Mouse (Mus musculus) lung, embryonic 15.5 days (tissue): ENCODE data around the gene Stra6l. TPM values are rescaled to one million over a fixed set of nuclear protein-coding genes. Genes with fewer than 3 reads are reported as not detected.
A peak's percentile ranks its signal among the peaks of the same experiment; 100 is the strongest.

Source experiments
- ATAC-seq: fragments of 200-750 bp; cut with Nextera tagmentation; 2 replicates; pipeline ENCODE4 v1.8.0; 2017; ENCODE audit warnings: moderate number of reproducible peaks, borderline replicate concordance; ENCODE audit not compliant: low FRiP score, low TSS enrichment; ENCODE audit errors: extremely low read depth
- H3K27ac ChIP-seq: fragments of 300-500 bp; sonication (generic); 2 replicates; pipeline ENCODE4 v1.5.1; 2015; ENCODE audit warnings: moderate library complexity, mild to moderate bottlenecking, inconsistent platforms
- H3K27me3 ChIP-seq: fragments of 300-500 bp; sonication (generic); 2 replicates; pipeline ENCODE4 v1.6.1; 2015; ENCODE audit warnings: inconsistent platforms
- H3K36me3 ChIP-seq: fragments of 300-500 bp; sonication (generic); 2 replicates; pipeline ENCODE4 v1.6.1; 2015; ENCODE audit warnings: inconsistent platforms
- H3K4me1 ChIP-seq: fragments of 300-500 bp; sonication (generic); 2 replicates; pipeline ENCODE4 v1.6.1; 2015; ENCODE audit warnings: inconsistent platforms
- H3K4me2 ChIP-seq: fragments of 300-500 bp; sonication (generic); 2 replicates; pipeline ENCODE4 v1.6.1; 2015; ENCODE audit warnings: inconsistent platforms, mild to moderate bottlenecking, moderate library complexity
- H3K4me3 ChIP-seq: fragments of 300-500 bp; sonication (generic); 2 replicates; pipeline ENCODE4 v1.5.1; 2015; ENCODE audit warnings: mild to moderate bottlenecking, inconsistent platforms
- H3K9ac ChIP-seq: fragments of 300-500 bp; sonication (generic); 2 replicates; pipeline ENCODE4 v1.6.1; 2015; ENCODE audit warnings: inconsistent platforms
- H3K9me3 ChIP-seq: fragments of 300-500 bp; sonication (generic); 2 replicates; pipeline ENCODE4 v1.6.1; 2016; ENCODE audit warnings: inconsistent platforms
- WGBS: fragments of 180-500 bp; shearing (Covaris S2); methylation state at CpG from one replicate; pipeline ENCODE4 v1.1.7; 2015; 5-methylcytosine and 5-hydroxymethylcytosine counted together
- polyA plus RNA-seq: library from polyadenylated mRNA; unstranded; fragments of >200 nt; fragmentation: Nextera tagmentation; extraction: Ambion mirVana; gene quantifications from 2 replicates; pipeline ENCODE4 v1.2.1, GENCODE M21; 2015

Gene Stra6l
- polyA plus RNA-seq, 1 experiment from 2014 or later, result not detected

GRCm38 (mm10) chr4:45822781-45823575 is 25.5 kb upstream of the Stra6l start:
- WGBS, result 45% methylated on average over 11 of the region's 11 CpGs
- H3K4me2 ChIP-seq, result no peak overlapping the region
- H3K27ac ChIP-seq, result no peak overlapping the region
- no peak overlapping the region for H3K9ac ChIP-seq
- H3K36me3 ChIP-seq, result no peaks in the 10 kb centered on the region
- no peak for ATAC-seq
- H3K4me3 ChIP-seq, result no peak overlapping the region
- H3K4me1 ChIP-seq, result peaks cover 37% of the 10 kb centered on the region
- H3K9me3 ChIP-seq, result no peaks in the 10 kb centered on the region
- H3K27me3 ChIP-seq, result peaks cover 50% of the 10 kb centered on the region

- no peak overlapping the region for H3K9ac ChIP-seq
- H3K27me3 ChIP-seq, result peaks cover 62% of the 10 kb centered on the region
- no peak for ATAC-seq
- H3K4me3 ChIP-seq, result no peak overlapping the region
- H3K27ac ChIP-seq, result no peak overlapping the region
- H3K4me1 ChIP-seq, result peaks cover 27% of the 10 kb centered on the region
- no peaks in the 10 kb centered on the region for H3K36me3 ChIP-seq
- no peaks in the 10 kb centered on the region for H3K9me3 ChIP-seq
- 13% methylated on average over 10 of the region's 10 CpGs for whole genome bisulfite sequencing
- no peak overlapping the region for H3K4me2 ChIP-seq
These were observed 24.3 kb upstream of the Stra6l start for GRCm38 (mm10) chr4:45824049-45824760.

DNA sequence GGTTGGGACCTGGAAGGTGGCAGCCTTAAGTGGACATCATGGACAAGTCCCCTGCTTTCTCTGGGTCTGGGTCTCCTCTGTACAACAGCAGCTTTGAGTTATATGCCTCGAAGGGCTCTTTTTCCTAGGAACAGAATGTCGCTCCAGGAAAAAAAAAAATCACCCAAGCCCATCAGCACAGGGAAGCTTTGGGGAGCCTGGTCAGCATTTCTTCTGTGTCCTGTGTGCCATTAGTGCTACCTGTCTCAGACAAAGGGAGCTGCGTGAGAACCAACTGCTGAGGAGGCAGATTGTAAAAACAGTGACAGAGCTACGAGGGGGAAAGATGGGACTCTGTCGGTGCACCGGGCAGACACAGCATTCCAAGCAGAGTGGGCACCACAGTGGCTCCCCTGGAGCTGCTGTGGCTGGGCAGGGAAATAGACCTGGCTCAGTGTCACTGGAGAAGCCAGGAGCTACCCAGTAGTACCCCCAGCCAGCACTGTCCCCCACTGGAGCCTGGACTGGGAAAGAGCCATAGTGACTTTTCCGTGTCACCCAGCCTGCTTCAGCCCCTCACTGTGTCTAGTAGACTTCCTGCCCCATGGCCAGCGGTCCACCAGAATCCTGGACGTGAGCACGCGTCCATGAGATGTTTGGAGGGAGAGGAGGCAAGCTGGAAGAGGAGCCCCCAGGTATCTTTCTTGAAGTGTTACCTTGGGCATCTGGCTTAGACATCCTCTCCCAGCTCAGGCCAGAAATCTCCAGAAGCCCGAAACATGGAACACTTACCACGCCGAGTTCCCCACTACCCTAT is 23.5 kb upstream of the Stra6l start:
- Histone ChIP-seq H3K27me3 (peaks cover 69% of the 10 kb centered on the region), H3K4me1 (peaks cover 20% of the 10 kb centered on the region), H3K36me3 (no peaks in the 10 kb centered on the region), H3K9ac (no peak overlapping the region), H3K4me2 (no peak overlapping the region), H3K4me3 (no peak overlapping the region), H3K9me3 (no peaks in the 10 kb centered on the region), H3K27ac (no peak overlapping the region)
- WGBS, result 36% methylated on average over 14 of the region's 14 CpGs
- ATAC-seq, result no peak

- H3K4me2 ChIP-seq, result peak within 1 kb of the TSS; percentile 71
- peaks cover 10% of the 10 kb centered on the region for H3K4me1 ChIP-seq
- no peaks in the 10 kb centered on the region for H3K9me3 ChIP-seq
- no peak within 1 kb of the TSS for H3K27ac ChIP-seq
- 0 out of 2 replicates have a peak, but pooled peaks have one; percentile 23 for ATAC-seq
- peaks cover 83% of the 10 kb centered on the region for H3K27me3 ChIP-seq
- WGBS, result 1% methylated on average over 91 of the region's 91 CpGs
- no peak within 1 kb of the TSS for H3K9ac ChIP-seq
- H3K4me3 ChIP-seq, result peak within 1 kb of the TSS; percentile 35
- H3K36me3 ChIP-seq, result no peaks in the 10 kb centered on the region
These were observed 22.0 kb upstream of the Stra6l start, which contains the start of gene Igfbpl1 for GRCm38 (mm10) chr4:45826275-45827040. Gene Igfbpl1 (minus strand): TSS chr4:45826923.

DNA sequence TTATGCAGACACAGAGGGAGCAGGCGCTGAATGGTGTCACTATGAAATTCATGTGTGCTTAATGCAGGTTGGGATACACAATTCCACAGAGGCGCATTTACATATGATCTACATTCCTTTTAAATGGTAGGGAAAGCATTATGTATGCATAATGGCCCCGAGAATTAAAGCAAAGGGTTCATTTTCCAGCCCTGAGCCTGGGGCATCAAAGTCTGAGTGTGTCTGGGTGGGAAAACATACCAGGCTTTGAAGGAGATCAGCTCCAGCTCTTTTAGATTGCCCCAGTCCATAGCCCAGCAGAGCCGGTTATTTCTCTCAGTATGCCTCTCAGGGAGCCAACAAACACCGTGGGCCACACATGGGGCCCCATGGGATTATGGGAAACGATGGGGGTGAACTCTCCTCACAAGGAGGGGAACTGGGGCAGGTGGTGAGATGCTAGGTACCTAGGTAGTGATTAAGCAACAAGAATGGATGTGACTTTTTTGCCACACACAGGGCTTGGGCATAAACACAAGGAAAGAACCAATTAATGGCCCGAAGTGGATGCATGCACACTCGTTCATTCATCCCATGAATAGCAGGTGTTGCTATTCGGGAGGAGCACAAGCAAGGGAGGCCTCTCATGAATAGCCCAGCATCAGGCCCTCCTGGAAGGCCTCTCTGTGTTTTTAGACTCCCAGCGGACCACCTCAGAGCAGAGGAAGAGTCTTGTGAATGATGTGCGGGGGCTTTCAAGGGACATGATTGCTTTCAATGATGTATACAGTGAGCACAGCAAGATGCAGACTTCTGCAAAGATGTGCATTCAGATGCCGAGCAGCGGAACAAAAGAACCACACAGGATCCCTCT is 18.3 kb upstream of the Stra6l start:
- Histone ChIP-seq H3K9ac (no peak overlapping the region), H3K36me3 (no peaks in the 10 kb centered on the region), H3K4me1 (peaks cover 8% of the 10 kb centered on the region), H3K27ac (no peak overlapping the region), H3K9me3 (no peaks in the 10 kb centered on the region), H3K4me2 (no peak overlapping the region), H3K4me3 (no peak overlapping the region), H3K27me3 (peaks cover 62% of the 10 kb centered on the region)
- no peak for ATAC-seq
- WGBS, result 64% methylated on average over 13 of the region's 13 CpGs

GRCm38 (mm10) chr4:45831996-45832395 is 16.5 kb upstream of the Stra6l start:
- Histone ChIP-seq H3K36me3 (no peaks in the 10 kb centered on the region), H3K4me2 (no peak overlapping the region), H3K9ac (no peak overlapping the region), H3K4me3 (no peak overlapping the region), H3K9me3 (no peaks in the 10 kb centered on the region), H3K27ac (no peak overlapping the region), H3K4me1 (no peaks in the 10 kb centered on the region), H3K27me3 (peaks cover 43% of the 10 kb centered on the region)
- ATAC-seq, result no peak
- WGBS, result 74% methylated on average over 7 of the region's 7 CpGs

DNA sequence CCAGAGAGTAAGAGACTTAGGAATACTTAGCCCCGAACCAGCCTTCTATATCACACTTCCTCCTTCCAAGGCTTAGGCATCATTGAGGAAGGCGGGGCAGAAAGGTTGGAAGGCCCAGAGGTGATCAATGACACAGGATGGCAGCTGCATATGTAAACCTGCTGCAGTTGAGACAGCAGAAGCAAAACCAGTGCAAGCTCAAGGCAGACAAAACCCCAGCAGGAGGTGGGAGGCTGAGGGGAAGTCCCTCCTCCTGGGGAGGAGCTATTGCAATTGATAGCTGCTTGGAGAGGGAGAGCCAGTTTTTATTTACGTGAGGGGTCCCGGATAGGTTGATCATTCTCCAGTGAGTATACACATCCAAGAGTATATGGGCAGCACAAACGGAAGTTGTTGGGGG is 15.0 kb upstream of the Stra6l start:
- H3K4me3 ChIP-seq, result no peak overlapping the region
- H3K9me3 ChIP-seq, result no peaks in the 10 kb centered on the region
- no peak overlapping the region for H3K4me2 ChIP-seq
- H3K9ac ChIP-seq, result no peak overlapping the region
- H3K27ac ChIP-seq, result no peak overlapping the region
- peaks cover 28% of the 10 kb centered on the region for H3K27me3 ChIP-seq
- 31% methylated on average over 5 of the region's 5 CpGs for WGBS
- no peak for ATAC-seq
- no peaks in the 10 kb centered on the region for H3K36me3 ChIP-seq
- H3K4me1 ChIP-seq, result no peaks in the 10 kb centered on the region

DNA sequence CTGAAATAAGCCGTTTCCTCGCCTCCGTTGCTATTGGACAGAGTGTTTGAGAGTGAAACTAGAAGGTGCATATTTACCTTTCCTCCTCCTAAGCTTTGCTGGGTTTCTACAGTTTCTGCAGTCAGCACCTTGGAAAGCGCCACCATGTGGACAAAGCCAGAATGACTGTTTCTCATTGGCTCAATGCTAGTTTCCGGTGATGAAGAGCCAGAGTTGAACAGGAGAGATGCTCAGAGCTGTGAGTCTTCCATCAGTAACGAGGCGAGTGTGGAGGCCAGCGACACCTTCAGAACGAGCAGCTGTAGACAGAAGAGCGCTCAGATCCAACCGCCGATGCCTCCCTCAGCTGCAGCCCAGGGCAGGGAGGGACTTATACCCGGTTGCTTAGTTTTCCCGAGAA is 4.1 kb upstream of the Stra6l start:
- Histone ChIP-seq H3K27me3 (no peaks in the 10 kb centered on the region; the same call in 1 of the 2 replicates), H3K4me2 (no peak overlapping the region), H3K4me3 (no peak overlapping the region), H3K9me3 (no peaks in the 10 kb centered on the region), H3K36me3 (no peaks in the 10 kb centered on the region), H3K9ac (no peak overlapping the region), H3K4me1 (no peaks in the 10 kb centered on the region), H3K27ac (no peak overlapping the region)
- WGBS, result 43% methylated on average over 14 of the region's 14 CpGs
- no peak for ATAC-seq

- no peak overlapping the region for H3K4me3 ChIP-seq
- ATAC-seq, result no peak
- no peak overlapping the region for H3K27ac ChIP-seq
- no peaks in the 10 kb centered on the region for H3K4me1 ChIP-seq
- H3K4me2 ChIP-seq, result no peak overlapping the region
- no peak overlapping the region for H3K9ac ChIP-seq
- H3K9me3 ChIP-seq, result no peaks in the 10 kb centered on the region
- WGBS, result 86% methylated on average over 2 of the region's 2 CpGs
- no peaks in the 10 kb centered on the region for H3K36me3 ChIP-seq
- no peaks in the 10 kb centered on the region; the same call in 1 of the 2 replicates for H3K27me3 ChIP-seq
These were observed 2.2 kb upstream of the Stra6l start for GRCm38 (mm10) chr4:45846263-45846662.

- Histone ChIP-seq H3K36me3 (no peaks in the 10 kb centered on the region), H3K4me2 (no peak overlapping the region), H3K27me3 (no peaks in the 10 kb centered on the region; the same call in 1 of the 2 replicates), H3K9ac (no peak overlapping the region), H3K4me3 (no peak overlapping the region), H3K9me3 (no peaks in the 10 kb centered on the region), H3K4me1 (peaks cover 4% of the 10 kb centered on the region), H3K27ac (no peak overlapping the region)
- WGBS, result 30% methylated on average over 10 of the region's 10 CpGs
- ATAC-seq, result no peak
These were observed 327 bp downstream of the Stra6l start for GRCm38 (mm10) chr4:45848825-45849156.
